Mouse (Mus musculus) brain, embryonic 14.5 days (tissue): Measurements from ENCODE around the gene Onecut3.

Source experiments
- CTCF ChIP-seq: fragments of 200-500 bp; IDR thresholded peaks from 2 replicates; pipeline ENCODE4 v1.5.1; 2012; ENCODE audit warnings: inconsistent platforms, mild to moderate bottlenecking, moderate library complexity, borderline replicate concordance; ENCODE audit not compliant: insufficient read depth, insufficient read length; ENCODE audit errors: extremely low read depth
- POLR2A ChIP-seq: fragments of 200-500 bp; IDR thresholded peaks from 2 replicates; pipeline ENCODE4 v1.6.1; 2012; ENCODE audit warnings: mild to moderate bottlenecking, inconsistent platforms, borderline replicate concordance; ENCODE audit not compliant: poor library complexity, insufficient read depth, insufficient read length, severe bottlenecking; ENCODE audit errors: extremely low read depth

- TF ChIP-seq POLR2A: no peak
- no peak for TF ChIP-seq CTCF
Measured at GRCm38 (mm10) chr10:80510273-80510660, 15.6 kb downstream of the Onecut3 start.
